Mouse (Mus musculus) testis, adult 2 months (tissue): Measurements from ENCODE around the gene Bpifa6.

Source experiments
- CTCF ChIP-seq: fragments of 200-500 bp; IDR thresholded peaks from 2 replicates; pipeline ENCODE4 v1.5.1; 2012; ENCODE audit warnings: low read depth, mild to moderate bottlenecking, inconsistent platforms, low read length, moderate library complexity; ENCODE audit not compliant: control insufficient read depth, insufficient read depth, insufficient replicate concordance
- POLR2A ChIP-seq: fragments of 200-500 bp; IDR thresholded peaks from 2 replicates; pipeline ENCODE4 v1.6.1; 2012; ENCODE audit warnings: low read depth, mild to moderate bottlenecking, inconsistent platforms, low read length, moderate library complexity; ENCODE audit not compliant: control insufficient read depth

DNA sequence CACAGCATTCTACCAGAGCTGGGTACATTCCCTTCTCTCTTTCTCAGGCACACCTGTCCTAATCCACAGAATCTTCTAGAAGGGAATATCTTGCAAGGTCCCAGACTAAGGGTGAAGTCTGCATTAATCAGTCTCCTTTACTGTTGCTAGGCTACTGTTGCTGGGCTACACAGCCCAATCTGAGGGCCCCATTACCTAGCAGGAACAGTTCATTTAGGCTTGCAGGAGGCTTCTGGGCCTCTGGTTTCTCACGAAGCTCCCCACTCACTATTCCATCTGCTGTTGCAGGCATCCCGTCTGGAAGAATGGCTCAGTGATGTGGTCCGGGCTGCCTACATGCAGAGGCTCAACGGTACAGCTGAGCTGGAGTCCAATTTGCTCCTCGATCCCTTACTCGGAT, 43.6 kb upstream of the Bpifa6 start:
- TF ChIP-seq CTCF: no peak
- no peak for TF ChIP-seq POLR2A
